Mouse (Mus musculus): ENCODE measurements around the gene Oas1h.
"Not testable (repeated sequence)": the region's sequence is repeated elsewhere in the genome, so short reads cannot be mapped to it uniquely, and the experiment has no call there.

The Oas1h gene

DNA sequence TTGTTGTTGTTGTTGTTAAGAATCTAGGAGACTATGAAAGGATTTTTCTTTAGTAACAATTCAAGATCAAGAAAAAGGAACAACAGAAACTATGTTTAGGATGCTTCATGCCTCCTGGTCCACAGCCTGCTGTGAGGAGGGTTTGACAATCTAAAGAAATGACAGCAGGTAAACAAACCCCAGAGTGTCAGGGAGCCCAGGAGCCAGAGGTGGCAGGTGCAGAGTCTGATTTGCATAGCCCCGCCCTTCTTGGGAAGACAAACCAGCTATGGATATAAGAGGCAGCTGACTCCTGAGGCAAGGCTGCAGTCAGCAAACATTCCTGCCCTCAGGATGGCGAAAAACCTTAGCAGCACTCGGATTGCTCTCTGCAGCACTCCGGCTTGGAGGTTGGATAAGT is at the start of gene Oas1h:
TSS of gene Oas1h (plus strand) at position 301 of the 400 bp plus-strand sequence.
- no peak for DNase-seq (ENCODE audit: low spot score)

DNA sequence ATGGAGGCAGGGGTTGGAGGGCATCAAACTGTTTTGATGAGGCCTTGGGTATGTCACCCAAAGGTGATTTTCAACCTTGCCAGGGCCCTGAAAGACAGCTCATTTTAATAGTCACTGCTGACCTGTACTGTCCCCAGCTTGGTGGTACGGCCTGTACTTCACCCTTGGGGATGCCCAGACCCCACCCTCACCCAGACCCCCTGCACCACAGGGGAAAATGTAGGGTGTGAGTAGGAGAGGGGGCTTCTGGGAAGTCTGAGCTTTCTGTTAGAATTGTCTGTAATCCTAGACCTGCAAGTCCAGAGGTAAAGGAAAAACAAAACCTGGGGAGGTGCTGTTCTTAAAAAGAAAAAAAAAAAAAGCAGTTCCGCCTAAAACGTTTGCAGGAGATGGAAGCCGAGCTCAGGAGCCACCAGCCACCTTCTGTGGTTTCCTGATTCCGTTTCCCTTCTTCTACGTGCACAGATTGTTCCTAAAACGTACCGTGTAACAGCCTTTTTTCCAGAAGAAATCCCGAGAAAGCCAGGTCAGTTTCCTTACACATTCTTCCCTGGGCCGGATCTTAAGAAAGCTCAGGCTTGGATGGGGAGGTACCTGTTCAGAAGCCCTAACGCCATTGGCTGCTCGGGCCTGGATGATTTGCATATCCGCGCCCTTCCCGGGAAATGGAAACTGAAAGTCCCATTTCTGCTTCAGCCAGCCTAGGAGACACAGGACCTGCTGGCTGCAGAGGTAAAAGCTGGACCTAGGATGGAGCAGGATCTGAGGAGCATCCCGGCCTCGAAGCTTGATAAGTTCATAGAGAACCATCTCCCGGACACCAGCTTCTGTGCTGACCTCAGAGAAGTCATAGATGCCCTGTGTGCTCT is 49.0 kb upstream of the Oas1h start, which contains the start of gene Oas1c:
TSS of gene Oas1c (minus strand) at position 564 of the 869 bp plus-strand sequence.
- peak; percentile 79 for DNase-seq (ENCODE audit: low spot score)

DNA sequence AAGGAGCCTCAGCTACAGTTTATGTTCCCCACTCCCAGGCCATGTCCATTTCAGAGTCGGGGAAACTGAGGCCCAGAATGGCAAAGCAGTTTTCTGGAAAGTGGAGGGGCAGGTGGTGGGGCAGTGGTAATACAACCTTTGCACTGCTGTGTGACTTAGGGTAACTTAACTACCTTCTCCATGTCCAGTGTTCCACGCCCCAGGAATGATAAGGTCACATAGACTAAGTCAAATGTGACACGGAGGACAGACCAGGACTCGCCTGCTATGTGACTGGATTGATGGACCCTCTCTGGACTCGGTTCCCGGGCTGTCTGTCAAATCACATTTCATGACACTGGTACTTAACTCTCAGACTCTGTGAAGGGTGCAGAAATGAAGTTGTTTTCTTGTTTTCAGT is 48.2 kb upstream of the Oas1h start:
- DNase-seq (ENCODE audit: low spot score), result no peak

DNA sequence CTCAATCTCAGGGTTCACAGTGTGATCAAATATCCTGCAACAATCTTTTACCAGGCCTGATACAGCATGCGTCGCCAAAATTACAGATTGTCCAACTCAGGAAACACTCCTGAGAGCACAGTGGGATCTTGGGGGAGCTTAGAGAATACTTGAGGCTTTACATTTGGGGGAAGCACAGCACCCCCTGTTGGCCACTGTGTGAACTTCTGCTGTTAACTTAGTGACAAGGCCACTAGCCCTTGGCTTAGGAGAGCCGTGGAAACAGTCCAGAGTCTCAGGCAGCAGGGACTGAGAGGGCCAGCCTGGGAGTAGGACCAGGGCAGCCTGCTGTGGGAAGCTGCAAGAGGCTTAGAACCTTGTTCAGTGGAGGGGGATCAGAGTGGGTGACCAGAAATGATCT is 45.3 kb upstream of the Oas1h start:
- peak; percentile 36 for DNase-seq (ENCODE audit: low spot score)

DNA sequence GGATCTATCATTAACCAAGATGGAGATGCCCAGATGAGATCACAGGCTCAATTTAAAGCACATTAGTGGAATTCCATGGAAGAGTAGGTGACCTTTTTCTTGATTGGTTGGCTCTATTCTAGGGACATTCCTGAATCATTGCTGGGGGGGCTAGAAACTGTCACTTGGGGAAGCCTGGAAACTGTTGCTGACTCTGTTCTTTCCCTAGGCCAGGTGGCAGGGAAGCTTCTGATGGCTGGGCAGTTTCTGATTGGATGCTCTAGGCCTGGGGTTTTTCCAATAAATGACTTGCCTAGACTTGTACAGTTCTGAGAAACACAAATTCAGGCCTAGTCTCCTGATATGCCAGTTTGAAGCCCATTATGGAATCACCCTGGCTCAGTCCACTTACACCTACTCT is 42.2 kb upstream of the Oas1h start:
- DNase-seq (ENCODE audit: low spot score), result no peak

DNA sequence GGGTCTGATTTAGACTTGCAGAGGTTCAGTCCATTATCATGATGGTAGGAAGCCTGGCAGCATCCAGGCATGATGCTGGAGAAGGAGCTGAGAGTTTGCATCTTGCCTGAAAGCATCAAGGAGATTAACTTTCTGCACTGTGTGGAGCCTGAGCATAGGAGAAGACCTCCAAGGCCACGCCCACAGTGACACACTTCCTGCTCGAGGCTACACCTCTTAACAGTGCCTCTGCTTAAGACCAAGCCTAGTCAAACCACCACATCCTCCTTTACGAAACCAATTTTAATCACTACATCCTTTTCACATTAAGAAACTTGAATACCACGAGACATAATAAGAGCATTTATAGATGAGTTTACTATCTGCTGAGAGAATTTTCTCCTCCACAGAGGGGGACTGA is 30.2 kb upstream of the Oas1h start:
- no peak for DNase-seq (ENCODE audit: low spot score)

DNA sequence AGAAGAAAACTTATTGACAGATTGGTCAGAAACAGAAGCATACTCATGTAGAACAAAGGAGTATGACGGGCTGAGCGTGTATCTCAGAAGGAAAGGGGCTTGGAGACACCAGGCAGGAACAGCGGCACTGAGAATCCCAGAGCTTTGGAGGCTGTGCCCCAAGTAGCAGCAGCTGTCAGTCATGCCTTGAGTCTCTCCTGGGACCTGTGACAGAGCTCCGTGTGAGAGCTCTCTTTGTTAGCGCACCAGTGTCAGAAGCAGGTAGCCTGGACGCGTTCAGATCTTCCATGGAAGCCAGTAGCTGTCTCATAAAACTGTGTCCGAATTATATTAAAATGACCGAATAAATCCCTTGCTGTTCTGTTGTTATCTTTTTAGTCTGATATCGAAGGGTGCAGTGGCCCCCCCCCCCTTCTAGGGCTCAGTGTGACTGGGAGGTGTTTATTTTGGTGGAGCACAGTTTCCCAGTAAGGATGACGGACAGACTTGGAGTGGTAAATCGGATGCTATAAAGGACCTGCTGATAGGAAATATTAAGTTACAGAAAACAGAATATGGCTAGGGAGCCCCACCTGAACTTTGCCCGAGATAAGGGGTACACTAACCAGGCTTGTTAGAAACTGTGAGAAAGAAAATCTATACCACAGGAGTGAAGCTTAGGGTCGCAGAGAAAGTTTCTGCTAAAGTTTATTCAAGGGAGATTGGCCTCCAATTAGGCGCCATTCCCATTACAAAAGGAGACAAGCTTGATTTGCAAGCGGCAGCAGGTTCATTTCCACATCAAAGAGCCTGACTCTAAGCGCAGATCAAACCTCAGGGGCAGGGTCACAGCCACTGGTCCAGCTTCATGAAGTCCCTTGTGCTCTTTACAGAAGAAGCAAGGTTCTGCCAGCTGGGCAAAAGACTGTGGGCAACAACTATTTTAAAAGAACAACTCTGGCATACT is 27.6 kb upstream of the Oas1h start:
- no peak for DNase-seq (ENCODE audit: low spot score)

DNA sequence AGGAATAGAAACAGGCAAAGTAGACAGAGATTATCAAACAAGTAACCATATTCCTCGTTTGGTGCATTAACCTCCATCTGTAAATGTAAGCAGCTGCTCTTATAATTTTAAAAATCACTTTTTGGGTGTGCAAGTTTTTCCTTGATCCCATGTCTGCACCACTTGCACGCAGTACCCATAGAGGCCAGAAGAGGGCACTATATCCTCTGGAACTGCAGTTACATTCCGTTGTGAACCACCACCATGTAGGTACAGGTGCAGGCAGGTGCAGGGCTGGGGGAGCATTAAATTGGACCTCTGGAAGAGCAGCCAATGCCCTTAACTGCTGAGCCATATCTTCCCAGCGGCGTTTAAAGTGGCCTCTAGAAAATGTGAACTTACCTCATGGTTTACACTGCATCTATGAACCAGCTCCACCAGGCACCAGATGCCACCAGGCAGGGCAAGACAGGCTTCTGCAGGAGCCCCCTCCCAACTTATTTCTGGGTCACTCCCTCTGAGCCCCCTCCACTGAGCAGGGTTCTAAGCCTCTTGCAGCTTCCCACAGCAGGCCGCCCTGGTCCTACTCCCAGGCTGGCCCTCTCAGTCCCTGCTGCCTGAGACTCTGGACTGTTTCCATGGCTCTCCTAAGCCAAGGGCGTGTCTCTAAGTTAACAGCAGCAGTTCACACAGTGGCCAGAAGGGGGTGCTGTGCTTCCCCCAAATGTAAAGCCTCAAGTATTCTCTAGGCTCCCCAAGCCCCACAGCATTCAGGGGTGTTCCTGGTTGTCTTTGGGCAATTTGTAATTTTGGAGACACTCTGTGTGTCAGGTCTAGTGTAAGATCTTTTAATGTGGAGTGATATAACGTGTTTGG is 24.3 kb upstream of the Oas1h start:
- DNase-seq (ENCODE audit: low spot score), result peak; percentile 34

DNA sequence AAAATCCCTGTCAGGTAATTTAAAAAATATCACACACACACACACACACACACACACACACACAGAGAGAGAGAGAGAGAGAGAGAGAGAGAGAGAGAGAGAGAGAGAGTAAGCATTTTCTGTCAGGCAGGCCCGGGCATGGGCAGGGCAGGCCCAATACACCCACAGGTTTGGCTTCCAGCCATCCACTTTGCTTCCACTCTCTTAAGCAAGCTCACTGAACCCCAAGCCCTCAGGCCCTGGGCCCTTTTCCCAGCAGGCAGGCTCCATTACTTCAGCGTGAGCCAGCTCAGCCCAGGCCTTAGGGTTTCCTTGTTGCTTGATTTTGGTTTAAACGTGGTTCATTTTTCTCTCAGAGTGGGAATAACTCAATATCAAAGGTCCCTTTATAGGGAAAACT is 16.5 kb upstream of the Oas1h start:
- DNase-seq (ENCODE audit: low spot score), result no peak

DNA sequence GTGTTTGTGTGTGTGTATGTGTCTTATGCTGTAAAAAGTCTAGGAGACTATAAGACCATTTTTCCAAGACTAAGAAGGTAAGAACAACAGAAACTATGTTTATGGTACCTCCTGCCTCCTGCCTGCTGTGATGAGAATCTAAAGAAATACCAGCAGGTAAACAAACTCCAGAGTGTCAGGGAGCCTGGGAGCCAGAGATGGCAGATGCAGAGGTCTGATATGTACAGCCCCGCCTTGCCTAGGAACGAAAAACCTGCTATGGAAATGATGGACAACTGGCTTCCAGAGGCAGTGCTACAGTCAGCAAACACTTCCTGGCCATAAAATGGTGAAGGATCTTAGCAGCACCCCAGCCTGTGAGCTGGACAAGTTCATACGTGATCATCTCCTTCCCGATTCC is 14.2 kb upstream of the Oas1h start, which contains the start of gene Oas1f:
TSS of gene Oas1f (plus strand) at position 301 of the 400 bp plus-strand sequence.
- no peak for DNase-seq (ENCODE audit: low spot score)

DNA sequence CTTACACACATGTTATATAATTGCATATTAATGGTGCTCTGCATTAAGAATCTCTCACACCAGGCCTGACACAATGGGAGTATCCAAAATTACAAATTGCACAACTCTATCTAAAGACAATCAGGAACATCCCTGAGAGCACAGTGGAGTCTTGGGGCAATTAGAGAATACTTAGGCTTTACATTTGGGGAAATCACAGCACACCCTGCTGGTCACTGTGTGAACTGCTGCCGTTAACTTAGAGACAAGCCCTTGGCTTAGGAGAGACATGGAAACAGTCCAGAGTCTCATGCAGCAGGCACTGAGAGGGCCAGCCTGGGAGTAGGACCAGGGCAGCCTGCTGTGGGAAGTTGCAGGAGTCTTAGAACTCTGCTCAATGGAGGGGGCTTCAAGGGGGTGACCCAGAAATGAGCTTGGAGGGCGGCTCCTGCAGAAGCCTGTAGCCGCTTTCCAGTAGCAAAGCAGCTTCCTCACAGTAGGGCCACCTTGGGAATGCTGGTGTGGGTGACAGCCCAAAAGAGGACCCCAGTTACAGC is 11.6 kb upstream of the Oas1h start:
- DNase-seq (ENCODE audit: low spot score), result peak; percentile 30

DNA sequence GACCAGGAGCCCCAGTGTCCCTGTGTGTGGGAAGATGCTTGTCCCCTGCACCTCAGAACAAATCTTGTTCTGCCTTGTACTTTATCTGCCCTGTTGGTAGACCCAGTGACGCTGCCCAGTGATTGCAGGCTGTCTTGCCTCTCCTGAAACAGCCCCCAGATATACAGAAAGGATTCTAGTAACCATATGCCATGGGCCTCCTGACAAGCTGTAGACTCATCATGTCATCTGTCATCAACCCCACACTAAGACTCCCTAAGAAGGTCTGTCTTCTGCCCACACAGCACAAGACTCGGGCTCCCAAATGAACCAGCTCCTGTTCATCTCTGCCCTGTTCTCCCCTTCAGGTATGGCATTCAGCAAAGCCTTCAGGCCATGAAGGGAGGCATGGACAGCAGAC is 2.0 kb upstream of the Oas1h start:
- no peak for DNase-seq (ENCODE audit: low spot score)

DNA sequence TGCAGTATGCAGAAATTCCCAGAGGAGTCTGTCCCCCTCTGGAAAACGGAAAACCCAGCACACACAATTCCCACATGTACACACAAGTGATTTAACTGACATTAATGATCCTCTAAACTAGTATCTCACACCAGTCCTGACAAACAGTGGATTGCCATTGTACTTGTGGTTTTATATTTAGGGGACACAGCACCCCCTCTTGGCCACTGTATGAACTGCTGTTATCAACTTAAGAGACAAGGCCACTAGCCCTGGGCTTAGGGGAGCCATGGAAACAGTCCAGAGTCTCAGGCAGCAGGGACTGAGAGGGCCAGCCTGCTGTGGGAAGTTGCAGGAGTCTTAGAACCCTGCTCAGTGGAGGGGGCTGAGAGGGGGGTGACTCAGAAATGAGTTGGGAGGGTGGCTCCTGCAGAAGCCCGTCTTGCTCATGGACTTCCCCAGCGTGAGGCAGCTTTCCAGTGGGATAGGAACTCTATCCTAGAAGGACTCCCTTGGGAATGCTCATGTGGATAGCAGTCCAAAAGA is 4.2 kb downstream of the Oas1h start:
- peak; percentile 16 for DNase-seq (ENCODE audit: low spot score)

DNA sequence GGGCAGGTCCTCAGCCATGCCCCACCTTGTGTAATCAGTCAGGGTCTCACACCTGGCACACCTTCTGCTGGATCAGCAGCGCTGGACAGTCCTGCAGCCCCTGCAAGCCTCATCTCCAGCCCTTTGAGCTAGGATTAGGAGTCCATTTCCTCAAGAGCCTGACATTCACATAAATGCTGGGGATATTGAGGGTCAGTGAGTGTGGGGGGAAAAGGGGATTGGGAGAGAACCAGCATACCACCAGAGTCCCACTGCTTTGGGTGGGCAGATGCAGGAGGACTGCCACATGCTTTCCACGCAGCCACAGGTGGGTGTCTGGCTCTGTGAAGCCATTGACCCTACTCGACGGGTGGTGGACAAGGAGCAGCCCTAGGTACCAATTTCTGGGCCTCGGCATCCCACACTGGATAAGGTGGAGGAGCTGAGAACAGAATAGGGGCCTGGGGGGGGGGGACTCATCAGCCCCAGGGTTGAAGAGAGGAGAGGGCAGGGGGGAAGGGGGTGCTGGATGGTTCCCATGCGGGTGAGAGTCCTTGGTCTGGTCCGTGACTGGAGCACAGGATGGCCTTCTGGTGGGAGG is 8.3 kb downstream of the Oas1h start:
- no peak for DNase-seq (ENCODE audit: low spot score)

DNA sequence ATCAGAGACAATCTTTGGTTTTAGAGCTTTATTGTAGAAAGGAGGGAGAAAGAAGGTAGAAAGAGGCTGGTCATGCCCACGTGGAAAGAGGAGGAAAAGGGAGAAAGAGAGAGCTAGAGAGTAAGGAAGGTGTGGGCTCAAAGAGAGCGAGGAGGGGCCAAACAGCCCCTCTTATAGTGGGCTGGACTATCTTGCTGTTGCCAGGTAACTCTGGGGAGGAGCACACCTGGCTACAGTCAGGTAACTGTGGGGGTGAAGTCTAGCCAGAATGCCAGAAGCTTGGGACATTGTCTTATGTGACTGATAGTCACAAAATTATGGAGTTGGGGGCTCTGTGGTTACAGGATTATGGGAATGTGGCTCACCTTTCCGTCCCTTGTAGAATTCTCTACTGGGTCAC is 8.9 kb downstream of the Oas1h start:
- DNase-seq (ENCODE audit: low spot score), result no peak

DNA sequence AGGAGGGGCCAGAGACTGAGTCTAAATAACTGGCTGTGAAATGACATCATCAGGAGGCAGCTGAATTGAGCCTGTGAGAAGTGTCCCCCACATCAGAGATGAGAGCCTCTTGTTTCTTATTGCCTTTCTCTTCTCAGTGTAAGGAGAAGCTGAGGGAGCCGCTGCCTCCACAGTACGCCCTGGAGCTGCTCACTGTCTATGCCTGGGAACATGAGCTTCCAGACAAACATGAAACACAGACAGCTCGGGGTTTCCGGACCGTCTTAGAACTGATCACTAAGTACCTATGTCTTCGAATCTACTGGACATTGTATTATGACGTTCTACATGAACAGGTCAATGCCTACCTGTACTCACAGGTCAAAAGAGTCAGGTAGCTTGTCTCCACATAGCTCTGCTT is 9.6 kb downstream of the Oas1h start:
- DNase-seq (ENCODE audit: low spot score), result no peak

DNA sequence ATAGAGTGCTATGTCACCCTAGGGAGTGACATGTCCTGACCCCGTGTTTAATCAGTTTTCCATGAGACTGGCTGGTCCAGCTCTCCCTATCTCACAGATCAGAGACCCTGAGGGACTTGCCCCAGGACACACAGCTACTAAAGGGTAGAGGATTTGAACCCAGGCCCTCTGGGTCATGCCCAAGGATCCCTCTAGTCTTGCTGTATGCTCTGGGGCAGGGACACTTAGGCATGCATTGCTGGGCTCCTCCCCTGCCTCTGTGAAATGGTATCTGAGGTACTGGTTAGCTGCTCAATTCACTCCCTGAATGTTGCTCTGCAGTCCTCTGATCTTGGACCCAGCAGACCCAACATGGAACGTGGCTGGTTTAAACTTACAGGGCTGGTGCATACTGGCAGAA is 10.2 kb downstream of the Oas1h start:
- no peak for DNase-seq (ENCODE audit: low spot score)

DNA sequence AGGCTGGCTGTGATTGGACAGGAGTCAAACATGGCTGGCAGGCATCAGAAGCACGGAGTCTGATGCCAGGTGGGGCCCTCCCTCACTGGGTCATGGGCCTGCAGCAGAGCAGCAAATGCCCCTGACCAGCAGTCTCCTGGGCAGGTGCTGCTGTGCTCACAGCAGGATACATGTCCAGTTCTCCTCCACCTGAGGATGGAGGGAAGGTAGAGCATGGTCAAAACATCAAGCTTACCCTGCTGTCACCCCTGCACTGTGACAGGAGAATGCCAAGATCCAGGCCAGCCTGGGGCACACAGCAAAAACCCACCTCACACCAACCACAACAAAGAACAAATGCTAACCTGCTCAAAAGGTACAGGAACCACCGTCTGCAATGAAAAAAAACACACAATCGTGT is 15.6 kb downstream of the Oas1h start:
- DNase-seq (ENCODE audit: low spot score), result not testable (repeated sequence)

DNA sequence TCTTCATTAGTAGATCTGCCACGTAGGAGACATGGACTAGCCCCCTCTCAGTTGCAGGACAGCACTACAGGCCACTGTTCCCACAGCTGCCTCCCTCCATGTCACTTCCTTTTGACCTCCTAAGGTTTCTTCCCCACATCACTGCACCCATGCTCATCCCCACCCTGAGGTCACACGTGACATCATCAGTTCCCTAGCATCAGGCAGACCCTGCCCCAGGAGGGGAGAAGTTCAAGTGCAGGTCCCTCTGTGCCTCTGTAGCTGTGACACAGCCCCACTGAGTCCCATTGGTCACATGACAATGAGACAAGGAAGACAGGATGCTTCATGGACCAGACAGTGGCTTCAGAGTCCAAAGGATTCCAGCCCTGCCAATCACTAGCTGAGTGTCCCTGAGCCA is 16.2 kb downstream of the Oas1h start:
- not testable (repeated sequence) for DNase-seq (ENCODE audit: low spot score)

DNA sequence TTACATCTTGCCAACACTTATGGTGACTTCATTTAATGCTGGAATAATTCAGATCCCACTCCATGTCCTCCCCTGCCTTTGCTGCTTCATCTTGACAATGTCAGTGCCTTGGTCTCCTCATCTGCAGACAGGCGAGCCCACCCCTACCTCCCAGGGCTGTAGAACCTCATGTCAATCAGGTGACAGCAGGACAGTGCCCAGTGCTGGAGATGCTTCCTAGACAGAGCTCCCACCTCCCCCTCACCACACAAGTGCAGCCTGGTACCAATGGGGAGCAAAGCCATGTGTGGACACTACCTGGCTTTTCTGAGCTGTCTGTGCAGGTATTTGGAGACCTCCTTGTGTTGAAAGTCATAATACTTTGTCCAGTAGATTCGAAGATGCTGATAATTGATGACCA is 17.6 kb downstream of the Oas1h start:
- not testable (repeated sequence) for DNase-seq (ENCODE audit: low spot score)

DNA sequence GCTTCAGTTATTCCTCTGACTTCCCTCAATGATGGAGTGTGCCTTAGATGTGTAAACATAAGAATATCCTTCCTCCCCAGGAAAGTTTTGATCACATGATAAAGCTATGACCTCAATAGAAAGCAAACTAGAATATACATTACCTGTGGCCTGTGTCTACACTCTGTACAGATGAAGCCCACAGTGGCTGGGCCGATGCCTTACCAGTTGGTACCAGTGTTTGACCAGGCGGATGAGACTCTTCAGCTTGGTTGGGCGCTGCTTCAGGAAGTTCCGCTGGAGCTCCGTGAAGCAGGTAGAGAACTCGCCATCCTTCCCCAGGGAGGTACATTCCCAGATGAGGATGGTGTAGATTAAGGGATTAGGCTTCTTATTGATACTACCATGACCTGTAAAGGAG is 20.5 kb downstream of the Oas1h start:
- not testable (repeated sequence) for DNase-seq (ENCODE audit: low spot score)

Data from c-Kit-positive CD71-positive TER-119-positive erythroid progenitor cells, embryonic 14.5 days (primary cell).